Mouse (Mus musculus) CH12.LX (cell line): ENCODE results near the gene Rexo5. TPM values are rescaled to one million over a fixed set of nuclear protein-coding genes. Genes with fewer than 3 reads are reported as not detected.

Source experiments
- polyA plus RNA-seq: library from polyadenylated mRNA; unstranded; fragments of >175 nt; gene quantifications from 2 replicates; pipeline ENCODE4 v1.2.1, GENCODE M21; 2012; ENCODE audit warnings: low read depth; ENCODE audit not compliant: insufficient read length
- total RNA-seq, 2 experiments: library from RNA; depleted of rRNA; stranded (reverse); fragments of 300-350 nt in 1 of 2; fragments of >200 nt in 1 of 2; gene quantifications; 2 replicates each; pipeline ENCODE4 v1.2.3; 2012 to 2014

Rexo5 gene
- total and polyA plus RNA-seq, 3 experiments, result 11.0 to 15.5 (median 12.0) TPM

Other genes with a start within 250 kb of the Rexo5 start
- not detected in 2 replicates for gene Acsm2, start 239.7 kb upstream of the Rexo5 start, total RNA-seq (2012; rRNA removed)
- not detected in 2 replicates for gene Acsm2, start 239.7 kb upstream of the Rexo5 start, total RNA-seq (2014; rRNA removed)
- not detected in 2 replicates for gene Acsm2, start 239.7 kb upstream of the Rexo5 start, polyA plus RNA-seq
- gene Acsm1, start 187.0 kb upstream of the Rexo5 start, total RNA-seq (2012; rRNA removed), result not detected in 2 replicates
- gene Acsm1, start 187.0 kb upstream of the Rexo5 start, total RNA-seq (2014; rRNA removed), result not detected in 2 replicates
- gene Acsm1, start 187.0 kb upstream of the Rexo5 start, polyA plus RNA-seq, result not detected in 2 replicates
- gene Acsm4, start 104.0 kb upstream of the Rexo5 start, total RNA-seq (2012; rRNA removed), result not detected in 2 replicates
- not detected in 2 replicates for gene Acsm4, start 104.0 kb upstream of the Rexo5 start, total RNA-seq (2014; rRNA removed)
- gene Acsm4, start 104.0 kb upstream of the Rexo5 start, polyA plus RNA-seq, result not detected in 2 replicates
- 49.3 and 62.3 TPM in 2 replicates for gene Thumpd1, start 73.2 kb upstream of the Rexo5 start, total RNA-seq (2012; rRNA removed)
- gene Thumpd1, start 73.2 kb upstream of the Rexo5 start, total RNA-seq (2014; rRNA removed), result 105 and 115 TPM in 2 replicates
- gene Thumpd1, start 73.2 kb upstream of the Rexo5 start, polyA plus RNA-seq, result 102 and 120 TPM in 2 replicates
- gene Acsm3, start 33.1 kb upstream of the Rexo5 start, total RNA-seq (2012; rRNA removed), result 0.13 and 0.17 TPM in 2 replicates
- gene Acsm3, start 33.1 kb upstream of the Rexo5 start, total RNA-seq (2014; rRNA removed), result not detected in 2 replicates
- gene Acsm3, start 33.1 kb upstream of the Rexo5 start, polyA plus RNA-seq, result 0.69 and 0.78 TPM in 2 replicates
- 9.8 and 10.2 TPM in 2 replicates for gene Eri2, start 52 bp downstream of the Rexo5 start, total RNA-seq (2012; rRNA removed)
- 14.4 and 15.4 TPM in 2 replicates for gene Eri2, start 52 bp downstream of the Rexo5 start, total RNA-seq (2014; rRNA removed)
- 10.9 and 13.6 TPM in 2 replicates for gene Eri2, start 52 bp downstream of the Rexo5 start, polyA plus RNA-seq
- gene Lyrm1, start 101.9 kb downstream of the Rexo5 start, total RNA-seq (2012; rRNA removed), result 4.6 and 5.5 TPM in 2 replicates
- 10.3 and 10.9 TPM in 2 replicates for gene Lyrm1, start 101.9 kb downstream of the Rexo5 start, total RNA-seq (2014; rRNA removed)
- gene Lyrm1, start 101.9 kb downstream of the Rexo5 start, polyA plus RNA-seq, result 3.7 and 7.9 TPM in 2 replicates
- 2.6 and 4.2 TPM in 2 replicates for gene Dcun1d3, start 102.3 kb downstream of the Rexo5 start, total RNA-seq (2012; rRNA removed)
- 5.2 and 5.9 TPM in 2 replicates for gene Dcun1d3, start 102.3 kb downstream of the Rexo5 start, total RNA-seq (2014; rRNA removed)
- gene Dcun1d3, start 102.3 kb downstream of the Rexo5 start, polyA plus RNA-seq, result 2.4 and 3.2 TPM in 2 replicates